Mouse (Mus musculus): ENCODE results near the gene Pcmt1. TPM values are rescaled to one million over a fixed set of nuclear protein-coding genes. Genes with fewer than 3 reads are reported as not detected.
A peak's percentile ranks its signal among the peaks of the same experiment; 100 is the strongest.

The Pcmt1 gene
- total and polyA plus RNA-seq, 2 experiments: 23.6 to 30.2 TPM

DNA sequence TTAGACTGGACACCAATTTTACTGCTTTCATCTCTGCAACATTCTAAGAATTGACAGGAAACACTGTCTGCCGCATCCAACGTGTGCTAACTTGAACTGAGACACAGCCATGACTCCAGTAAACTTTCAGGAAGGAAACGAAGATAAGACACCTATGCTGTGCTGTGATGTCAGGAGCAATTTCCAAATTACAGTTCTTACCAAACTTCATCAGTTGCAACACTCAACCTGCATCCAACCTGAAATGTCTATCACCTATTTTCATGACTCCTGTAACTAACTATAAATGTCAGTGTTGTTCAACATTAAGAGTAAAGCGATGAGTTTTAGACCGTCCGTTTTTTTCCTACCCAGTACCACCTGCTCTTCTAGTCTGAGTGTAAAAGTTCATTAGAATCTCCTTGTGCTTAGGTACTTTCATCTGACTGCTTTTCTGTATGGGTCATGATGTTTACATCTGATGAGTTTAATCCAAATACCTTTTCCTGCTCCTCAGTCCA lies 16.9 kb downstream of the Pcmt1 start:
- TF ChIP-seq CTCF (IDR thresholded peaks at IDR 0.05; ENCODE audit: low read depth, low read length): no peak
- no peak for TF ChIP-seq POLR2A (IDR thresholded peaks at IDR 0.05; ENCODE audit: extremely low read depth, insufficient read depth, low read length)
- Histone ChIP-seq H3K27ac (replicated peaks; ENCODE audit: insufficient read depth, low read depth, low read length) (peak overlapping the region; percentile 85), H3K27me3 (ENCODE audit: control insufficient read depth, insufficient read depth, low read length) (no peaks in the 10 kb centered on the region), H3K36me3 (ENCODE audit: control insufficient read depth, insufficient read depth, low read length) (no peaks in the 10 kb centered on the region), H3K4me3 (ENCODE audit: insufficient read depth, low read depth, low read length) (peak overlapping the region; percentile 80), H3K79me2 (ENCODE audit: control insufficient read depth, insufficient read depth, low read length) (peaks cover 10% of the 10 kb centered on the region; the same call in 1 of the 2 replicates), H3K9ac (ENCODE audit: low read depth, low read length) (peak overlapping the region; percentile 86), H3K4me1 (ENCODE audit: control insufficient read depth, insufficient read depth, low read length) (peaks cover 14% of the 10 kb centered on the region; the same call in 1 of the 2 replicates)
- peak; percentile 69 for DNase-seq (ENCODE audit: extremely low read depth, low read depth, low spot score)
- WGBS: 22% methylated on average over 6 of the region's 6 CpGs

- WGBS: under 1% methylated on average over 64 of the region's 64 CpGs
- no peaks in the 10 kb centered on the region for H3K27me3 ChIP-seq (ENCODE audit: control insufficient read depth, insufficient read depth, low read length)
- peaks cover 14% of the 10 kb centered on the region; the same call in 1 of the 2 replicates for H3K4me1 ChIP-seq (ENCODE audit: control insufficient read depth, insufficient read depth, low read length)
- peak overlapping the region; percentile 85 for H3K27ac ChIP-seq (replicated peaks; ENCODE audit: insufficient read depth, low read depth, low read length)
- H3K79me2 ChIP-seq (ENCODE audit: control insufficient read depth, insufficient read depth, low read length): peaks cover 14% of the 10 kb centered on the region; the same call in 1 of the 2 replicates
- no peaks in the 10 kb centered on the region for H3K36me3 ChIP-seq (ENCODE audit: control insufficient read depth, insufficient read depth, low read length)
- TF ChIP-seq POLR2A (IDR thresholded peaks at IDR 0.05; ENCODE audit: extremely low read depth, insufficient read depth, low read length) (peak; percentile 46; the same call in 1 of the 2 replicates), CTCF (IDR thresholded peaks at IDR 0.05; ENCODE audit: low read depth, low read length) (no peak)
- DNase-seq (ENCODE audit: extremely low read depth, low read depth, low spot score): peak; percentile 96
- peak overlapping the region; percentile 80 for H3K4me3 ChIP-seq (ENCODE audit: insufficient read depth, low read depth, low read length)
- peak overlapping the region; percentile 86 for H3K9ac ChIP-seq (ENCODE audit: low read depth, low read length)
These were observed 17.5 kb downstream of the Pcmt1 start for GRCm38 (mm10) chr10:7663159-7664026.

- Histone ChIP-seq H3K27me3 (ENCODE audit: control insufficient read depth, insufficient read depth, low read length) (no peaks in the 10 kb centered on the region), H3K9ac (ENCODE audit: low read depth, low read length) (peak overlapping the region; percentile 86), H3K36me3 (ENCODE audit: control insufficient read depth, insufficient read depth, low read length) (no peaks in the 10 kb centered on the region), H3K27ac (replicated peaks; ENCODE audit: insufficient read depth, low read depth, low read length) (peak overlapping the region; percentile 42), H3K4me3 (ENCODE audit: insufficient read depth, low read depth, low read length) (peak overlapping the region; percentile 80), H3K4me1 (ENCODE audit: control insufficient read depth, insufficient read depth, low read length) (peaks cover 11% of the 10 kb centered on the region; the same call in 1 of the 2 replicates), H3K79me2 (ENCODE audit: control insufficient read depth, insufficient read depth, low read length) (peaks cover 19% of the 10 kb centered on the region; the same call in 1 of the 2 replicates)
- DNase-seq (ENCODE audit: extremely low read depth, low read depth, low spot score): peak; percentile 23
- TF ChIP-seq POLR2A (IDR thresholded peaks at IDR 0.05; ENCODE audit: extremely low read depth, insufficient read depth, low read length) (no peak), CTCF (IDR thresholded peaks at IDR 0.05; ENCODE audit: low read depth, low read length) (no peak)
- under 1% methylated on average over 44 of the region's 44 CpGs for WGBS
These were observed 18.3 kb downstream of the Pcmt1 start for GRCm38 (mm10) chr10:7662471-7663141.

DNA sequence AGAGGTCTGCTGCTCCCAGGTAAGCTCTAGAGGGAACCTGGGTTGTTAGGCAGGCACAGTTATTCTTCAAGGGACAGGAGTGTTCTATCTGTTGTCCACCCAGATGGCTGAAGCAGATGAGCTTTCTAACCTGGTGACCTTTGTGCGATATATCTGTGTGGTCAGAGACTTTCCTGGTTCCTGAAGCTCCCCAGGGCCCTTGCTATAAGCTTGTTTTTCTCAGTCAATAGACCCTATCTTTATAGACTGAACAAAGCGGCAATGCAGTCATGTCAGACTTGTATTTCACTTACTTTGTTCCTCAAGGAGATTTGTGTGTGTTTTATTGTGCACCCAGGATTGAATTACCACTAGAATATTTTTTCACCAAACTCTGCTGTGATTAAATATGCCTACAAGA lies 29.9 kb downstream of the Pcmt1 start:
- Histone ChIP-seq H3K36me3 (ENCODE audit: control insufficient read depth, insufficient read depth, low read length) (peaks cover 18% of the 10 kb centered on the region), H3K4me1 (ENCODE audit: control insufficient read depth, insufficient read depth, low read length) (peaks cover 4% of the 10 kb centered on the region), H3K79me2 (ENCODE audit: control insufficient read depth, insufficient read depth, low read length) (peaks cover 28% of the 10 kb centered on the region), H3K27me3 (ENCODE audit: control insufficient read depth, insufficient read depth, low read length) (no peaks in the 10 kb centered on the region), H3K27ac (replicated peaks; ENCODE audit: insufficient read depth, low read depth, low read length) (no peak overlapping the region), H3K4me3 (ENCODE audit: insufficient read depth, low read depth, low read length) (no peak overlapping the region), H3K9ac (ENCODE audit: low read depth, low read length) (no peak overlapping the region)
- TF ChIP-seq POLR2A (IDR thresholded peaks at IDR 0.05; ENCODE audit: extremely low read depth, insufficient read depth, low read length): no peak
- 73% methylated on average over 2 of the region's 2 CpGs for WGBS
- DNase-seq (ENCODE audit: extremely low read depth, low read depth, low spot score): peak; percentile 16

DNA sequence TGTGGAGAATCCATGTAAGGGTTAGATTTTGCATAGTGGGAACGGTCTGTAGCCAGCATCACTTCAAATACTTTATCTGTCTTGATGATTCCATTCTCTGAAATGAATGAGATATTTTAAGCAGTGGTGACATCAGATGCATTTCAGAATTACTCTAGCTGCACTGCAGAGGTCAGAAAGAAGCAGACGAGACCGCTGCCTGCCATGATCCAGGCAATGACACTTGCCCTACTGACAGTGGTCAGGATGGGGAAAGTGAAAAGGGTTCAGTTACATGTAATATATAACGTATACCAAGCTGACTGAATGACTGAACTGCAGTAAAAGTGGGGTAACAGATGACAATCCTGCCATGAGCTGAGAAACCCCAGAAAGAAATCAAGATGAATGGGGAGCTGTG lies 31.9 kb downstream of the Pcmt1 start:
- Histone ChIP-seq H3K79me2 (ENCODE audit: control insufficient read depth, insufficient read depth, low read length) (peaks cover 13% of the 10 kb centered on the region), H3K9ac (ENCODE audit: low read depth, low read length) (no peak overlapping the region), H3K27me3 (ENCODE audit: control insufficient read depth, insufficient read depth, low read length) (no peaks in the 10 kb centered on the region), H3K4me1 (ENCODE audit: control insufficient read depth, insufficient read depth, low read length) (peaks cover 4% of the 10 kb centered on the region), H3K4me3 (ENCODE audit: insufficient read depth, low read depth, low read length) (no peak overlapping the region), H3K36me3 (ENCODE audit: control insufficient read depth, insufficient read depth, low read length) (peaks cover 31% of the 10 kb centered on the region), H3K27ac (replicated peaks; ENCODE audit: insufficient read depth, low read depth, low read length) (no peak overlapping the region)
- no peak for TF ChIP-seq CTCF (IDR thresholded peaks at IDR 0.05; ENCODE audit: low read depth, low read length)
- TF ChIP-seq POLR2A (IDR thresholded peaks at IDR 0.05; ENCODE audit: extremely low read depth, insufficient read depth, low read length): no peak
- 83% methylated on average over 4 of the region's 4 CpGs for WGBS
- DNase-seq (ENCODE audit: extremely low read depth, low read depth, low spot score): no peak

All from liver, adult 2 months (tissue).